Mouse (Mus musculus) myocyte (in vitro differentiated cells): ENCODE measurements at regions not wholly inside any gene's neighbourhood (a gene's known extent, or its start where the extent isn't known, plus 50 kb on each side); places are given as distances from the start of the nearest gene placed in this dataset.

ENCODE experiments used
- H3K27me3 ChIP-seq: one replicate; pipeline ENCODE4 v1.6.1; 2011; ENCODE audit not compliant: control insufficient read depth, insufficient read depth, insufficient read length
- H3K36me3 ChIP-seq: one replicate; pipeline ENCODE4 v1.6.1; 2011; ENCODE audit not compliant: control insufficient read depth, insufficient read depth
- H3K4me2 ChIP-seq: one replicate; pipeline ENCODE4 v1.6.1; 2011; ENCODE audit warnings: low read depth, control low read depth
- H3K4me3 ChIP-seq: one replicate; pipeline ENCODE4 v1.5.1; 2011; ENCODE audit warnings: mild to moderate bottlenecking, control low read depth, moderate library complexity
- H3K79me2 ChIP-seq: one replicate; pipeline ENCODE4 v1.6.1; 2011; ENCODE audit not compliant: control insufficient read depth, insufficient read depth
- H3ac ChIP-seq: one replicate; pipeline ENCODE4 v1.6.1; 2011; ENCODE audit not compliant: control insufficient read depth, insufficient read length
- CEBPB ChIP-seq: IDR thresholded peaks from 2 replicates; pipeline ENCODE4 v1.6.1; 2011; ENCODE audit warnings: mild to moderate bottlenecking, moderate library complexity; ENCODE audit not compliant: poor library complexity, insufficient read depth, severe bottlenecking
- E2F4 ChIP-seq: IDR thresholded peaks from one replicate; pipeline ENCODE4 v1.6.1; 2011; ENCODE audit warnings: mild to moderate bottlenecking, control low read depth, moderate library complexity; ENCODE audit not compliant: insufficient read depth
- MAX ChIP-seq: IDR thresholded peaks from one replicate; pipeline ENCODE4 v1.6.1; 2011; ENCODE audit warnings: low read depth, mild to moderate bottlenecking, control low read depth
- MYOD1 ChIP-seq, 3 experiments: IDR thresholded peaks; one replicate each; pipeline ENCODE4 v1.6.1; 2011; ENCODE audit warnings: control low read depth in 2 of 3, low read depth in 2 of 3, mild to moderate bottlenecking in 2 of 3, moderate library complexity in 1 of 3; ENCODE audit not compliant: insufficient read length in 2 of 3, control insufficient read depth in 1 of 3
- MYOG ChIP-seq, 3 experiments: IDR thresholded peaks; one replicate each; pipeline ENCODE4 v1.6.1; 2011; ENCODE audit warnings: control low read depth in 2 of 3, low read depth in 2 of 3, mild to moderate bottlenecking in 2 of 3; ENCODE audit not compliant: insufficient read length in 2 of 3, control insufficient read depth in 1 of 3, insufficient read depth in 1 of 3
- POLR2A ChIP-seq: IDR thresholded peaks from one replicate; pipeline ENCODE4 v1.6.1; 2011; ENCODE audit warnings: low read depth, mild to moderate bottlenecking, control low read depth, moderate library complexity; ENCODE audit not compliant: insufficient read length
- POLR2AphosphoS2 ChIP-seq: IDR thresholded peaks from one replicate; pipeline ENCODE4 v1.6.1; 2011; ENCODE audit warnings: low read depth, control low read depth; ENCODE audit not compliant: insufficient read length
- REST ChIP-seq: IDR thresholded peaks from one replicate; pipeline ENCODE4 v1.6.1; 2011; ENCODE audit warnings: mild to moderate bottlenecking, control low read depth, moderate library complexity; ENCODE audit not compliant: insufficient read depth, insufficient read length
- SRF ChIP-seq: IDR thresholded peaks from one replicate; pipeline ENCODE4 v1.6.1; 2011; ENCODE audit warnings: low read depth; ENCODE audit not compliant: control insufficient read depth, insufficient read length
- TCF12 ChIP-seq: IDR thresholded peaks from one replicate; pipeline ENCODE4 v1.6.1; 2011; ENCODE audit warnings: mild to moderate bottlenecking, control low read depth; ENCODE audit not compliant: poor library complexity, insufficient read depth, severe bottlenecking
- TCF3 ChIP-seq: IDR thresholded peaks from one replicate; pipeline ENCODE4 v1.6.1; 2011; ENCODE audit warnings: low read depth, control low read depth; ENCODE audit not compliant: insufficient read length
- USF1 ChIP-seq: IDR thresholded peaks from one replicate; pipeline ENCODE4 v1.6.1; 2011; ENCODE audit warnings: low read depth, mild to moderate bottlenecking, control low read depth, moderate library complexity

GRCm38 (mm10) chr6:100474326-100474725 is 187.0 kb upstream of the Rybp start:
- Histone ChIP-seq H3K4me2 (no peak overlapping the region), H3K79me2 (no peaks in the 10 kb centered on the region), H3ac (no peak overlapping the region), H3K36me3 (no peaks in the 10 kb centered on the region), H3K27me3 (no peaks in the 10 kb centered on the region), H3K4me3 (no peak overlapping the region)
- no peak for TF ChIP-seq POLR2A
- no peak for TF ChIP-seq REST
- TF ChIP-seq E2F4, result no peak
- no peak for TF ChIP-seq USF1
- TF ChIP-seq CEBPB, result no peak
- TF ChIP-seq POLR2AphosphoS2, result no peak
- no peak for TF ChIP-seq TCF12
- no peak for TF ChIP-seq MYOD1 (IDR thresholded peaks at IDR 0.05; ENCODE audit: control insufficient read depth in 1 of 3, insufficient read length in 2 of 3, low read depth in 2 of 3)
- TF ChIP-seq SRF, result no peak
- TF ChIP-seq MYOG (IDR thresholded peaks at IDR 0.05; ENCODE audit: control insufficient read depth in 1 of 3, insufficient read depth in 1 of 3, insufficient read length in 2 of 3, low read depth in 2 of 3), result no peak
- no peak for TF ChIP-seq TCF3
- no peak for TF ChIP-seq MAX

GRCm38 (mm10) chr6:100470071-100470470 is 182.8 kb upstream of the Rybp start:
- no peak overlapping the region for H3K4me3 ChIP-seq
- H3K36me3 ChIP-seq, result no peaks in the 10 kb centered on the region
- no peak overlapping the region for H3K4me2 ChIP-seq
- no peak overlapping the region for H3ac ChIP-seq
- H3K79me2 ChIP-seq, result no peaks in the 10 kb centered on the region
- peaks cover 5% of the 10 kb centered on the region for H3K27me3 ChIP-seq
- TF ChIP-seq MYOG (IDR thresholded peaks at IDR 0.05; ENCODE audit: control insufficient read depth in 1 of 3, insufficient read depth in 1 of 3, insufficient read length in 2 of 3, low read depth in 2 of 3), result no peak
- no peak for TF ChIP-seq USF1
- TF ChIP-seq CEBPB, result no peak
- no peak for TF ChIP-seq POLR2AphosphoS2
- TF ChIP-seq SRF, result no peak
- TF ChIP-seq MAX, result no peak
- TF ChIP-seq POLR2A, result no peak
- no peak for TF ChIP-seq TCF3
- TF ChIP-seq REST, result no peak
- no peak for TF ChIP-seq MYOD1 (IDR thresholded peaks at IDR 0.05; ENCODE audit: control insufficient read depth in 1 of 3, insufficient read length in 2 of 3, low read depth in 2 of 3)
- TF ChIP-seq TCF12, result no peak
- no peak for TF ChIP-seq E2F4

GRCm38 (mm10) chr6:100462757-100463156 is 175.5 kb upstream of the Rybp start:
- H3K4me2 ChIP-seq, result no peak overlapping the region
- no peaks in the 10 kb centered on the region for H3K36me3 ChIP-seq
- no peak for TF ChIP-seq POLR2AphosphoS2
- no peak for TF ChIP-seq MYOG (IDR thresholded peaks at IDR 0.05; ENCODE audit: control insufficient read depth in 1 of 3, insufficient read depth in 1 of 3, insufficient read length in 2 of 3, low read depth in 2 of 3)
- no peak for TF ChIP-seq REST
- TF ChIP-seq POLR2A, result no peak
- TF ChIP-seq MAX, result no peak
- no peak for TF ChIP-seq CEBPB
- no peak for TF ChIP-seq TCF12
- no peak for TF ChIP-seq USF1
- no peak for TF ChIP-seq E2F4
- no peak for TF ChIP-seq SRF
- no peak for TF ChIP-seq MYOD1 (IDR thresholded peaks at IDR 0.05; ENCODE audit: control insufficient read depth in 1 of 3, insufficient read length in 2 of 3, low read depth in 2 of 3)
- TF ChIP-seq TCF3, result no peak
- H3K27me3 ChIP-seq, result peaks cover 5% of the 10 kb centered on the region
- no peaks in the 10 kb centered on the region for H3K79me2 ChIP-seq
- no peak overlapping the region for H3ac ChIP-seq
- H3K4me3 ChIP-seq, result no peak overlapping the region

- no peaks in the 10 kb centered on the region for H3K79me2 ChIP-seq
- TF ChIP-seq USF1, result no peak
- TF ChIP-seq MAX, result no peak
- no peak for TF ChIP-seq TCF12
- no peak for TF ChIP-seq MYOG (IDR thresholded peaks at IDR 0.05; ENCODE audit: control insufficient read depth in 1 of 3, insufficient read depth in 1 of 3, insufficient read length in 2 of 3, low read depth in 2 of 3)
- TF ChIP-seq SRF, result no peak
- no peak for TF ChIP-seq POLR2AphosphoS2
- TF ChIP-seq MYOD1 (IDR thresholded peaks at IDR 0.05; ENCODE audit: control insufficient read depth in 1 of 3, insufficient read length in 2 of 3, low read depth in 2 of 3), result no peak
- TF ChIP-seq POLR2A, result no peak
- no peak for TF ChIP-seq E2F4
- H3K27me3 ChIP-seq, result no peaks in the 10 kb centered on the region
- H3K4me2 ChIP-seq, result no peak overlapping the region
- H3K36me3 ChIP-seq, result no peaks in the 10 kb centered on the region
- no peak overlapping the region for H3K4me3 ChIP-seq
- H3ac ChIP-seq, result no peak overlapping the region
Observed at GRCm38 (mm10) chr6:100453401-100453800, 166.1 kb upstream of the Rybp start.
